Mouse (Mus musculus): ENCODE results near the gene Syt17.

Syt17 gene

DNA sequence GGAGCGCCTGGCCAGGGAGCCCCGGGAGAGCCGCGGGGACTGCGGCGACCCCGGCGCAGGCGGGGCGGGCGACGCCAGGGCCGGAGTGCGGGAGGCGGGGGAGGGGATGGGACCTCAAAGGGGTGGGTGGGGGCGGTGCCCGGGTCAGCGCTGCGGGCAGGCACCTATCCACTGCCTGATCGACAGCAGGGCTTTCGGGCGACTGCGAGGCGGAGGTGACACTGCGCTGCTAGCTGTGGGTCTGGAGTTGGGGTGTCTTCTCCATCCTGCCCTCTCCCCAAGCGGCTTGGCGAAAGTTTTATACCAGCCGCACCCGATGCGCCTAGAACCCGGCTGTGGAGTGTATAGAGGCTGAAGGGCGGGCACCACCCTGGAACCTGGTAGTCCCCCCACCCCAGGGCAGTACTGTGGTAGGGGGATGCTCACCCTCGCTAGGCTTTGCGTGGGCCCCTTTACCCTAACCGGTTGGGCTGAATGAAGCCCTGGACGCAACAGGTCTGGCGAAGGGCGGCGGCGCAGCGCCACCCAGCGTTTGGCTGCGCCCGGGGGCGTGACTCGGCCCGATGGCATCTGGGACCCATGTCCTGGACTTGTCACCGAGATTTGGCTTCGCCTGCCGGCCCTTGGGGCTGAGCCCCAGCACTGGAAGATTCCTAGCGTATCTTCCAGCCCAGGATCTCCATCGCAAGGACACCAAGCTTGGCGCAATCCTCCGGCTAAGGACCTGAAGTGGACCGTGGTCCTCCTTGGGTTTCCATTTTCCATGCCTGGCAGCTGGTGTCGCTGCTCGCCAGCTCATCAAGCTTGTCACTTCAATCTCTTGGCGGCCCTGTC, at the start of gene Syt17:
TSS of gene Syt17 (minus strand) at position 89 of the 834 bp plus-strand sequence.
- DNase-seq (ENCODE audit: low spot score in 2 of 2) = peak; percentile 57 to 66

DNA sequence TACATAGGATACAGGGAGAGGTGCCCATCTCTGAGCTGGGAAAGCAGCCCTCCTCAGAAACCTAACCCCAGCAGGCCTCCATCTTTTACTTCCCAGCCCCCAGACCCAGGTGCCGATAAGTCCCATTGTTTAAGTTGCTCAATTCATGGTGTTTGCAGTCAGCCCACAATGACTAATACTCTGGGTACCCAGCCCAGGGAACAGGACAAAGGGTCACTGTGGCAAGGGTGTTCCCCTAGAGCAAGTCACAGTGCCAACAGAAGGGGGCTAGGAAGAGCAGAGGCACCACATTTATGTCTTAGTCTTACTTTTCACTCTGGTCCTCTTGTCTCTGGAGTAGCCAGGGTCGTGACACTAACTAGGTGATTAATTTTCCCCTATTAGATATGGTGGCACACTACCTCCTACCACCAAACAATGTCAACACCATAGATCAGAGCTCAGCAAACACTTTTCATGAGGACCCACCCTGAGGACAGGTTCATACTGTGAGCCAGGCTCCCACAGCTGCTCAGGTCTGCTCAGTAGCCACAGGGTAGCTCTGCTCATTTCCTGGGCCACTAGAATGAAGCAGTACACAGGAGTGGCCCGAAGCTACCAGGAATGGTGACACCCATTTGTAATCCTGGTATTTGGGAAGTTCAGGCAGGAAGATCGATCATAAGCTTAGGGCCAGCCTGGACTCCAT, 47.0 kb upstream of the Syt17 start:
- DNase-seq (ENCODE audit: low spot score in 2 of 2) = no peak

DNA sequence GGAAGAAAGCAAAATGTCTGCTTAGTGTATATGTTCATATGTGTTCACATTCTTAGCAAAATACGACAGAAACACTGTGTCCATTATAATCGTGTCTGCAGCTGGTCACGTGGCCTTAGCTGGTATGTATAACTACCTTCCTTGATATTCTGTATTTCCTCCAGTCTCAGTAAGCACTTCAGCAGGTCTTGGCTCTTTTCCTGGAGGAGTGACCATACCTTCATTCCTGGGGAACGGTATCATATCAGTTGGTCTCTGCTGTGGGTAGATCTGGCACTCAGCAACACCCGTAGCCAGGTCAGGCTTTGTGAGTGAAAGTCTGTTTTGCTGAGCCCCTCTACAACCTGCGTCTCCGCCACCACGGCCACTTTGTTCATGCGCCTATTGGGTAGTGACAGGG, 45.9 kb upstream of the Syt17 start:
- no peak for DNase-seq (ENCODE audit: low spot score in 2 of 2)

DNA sequence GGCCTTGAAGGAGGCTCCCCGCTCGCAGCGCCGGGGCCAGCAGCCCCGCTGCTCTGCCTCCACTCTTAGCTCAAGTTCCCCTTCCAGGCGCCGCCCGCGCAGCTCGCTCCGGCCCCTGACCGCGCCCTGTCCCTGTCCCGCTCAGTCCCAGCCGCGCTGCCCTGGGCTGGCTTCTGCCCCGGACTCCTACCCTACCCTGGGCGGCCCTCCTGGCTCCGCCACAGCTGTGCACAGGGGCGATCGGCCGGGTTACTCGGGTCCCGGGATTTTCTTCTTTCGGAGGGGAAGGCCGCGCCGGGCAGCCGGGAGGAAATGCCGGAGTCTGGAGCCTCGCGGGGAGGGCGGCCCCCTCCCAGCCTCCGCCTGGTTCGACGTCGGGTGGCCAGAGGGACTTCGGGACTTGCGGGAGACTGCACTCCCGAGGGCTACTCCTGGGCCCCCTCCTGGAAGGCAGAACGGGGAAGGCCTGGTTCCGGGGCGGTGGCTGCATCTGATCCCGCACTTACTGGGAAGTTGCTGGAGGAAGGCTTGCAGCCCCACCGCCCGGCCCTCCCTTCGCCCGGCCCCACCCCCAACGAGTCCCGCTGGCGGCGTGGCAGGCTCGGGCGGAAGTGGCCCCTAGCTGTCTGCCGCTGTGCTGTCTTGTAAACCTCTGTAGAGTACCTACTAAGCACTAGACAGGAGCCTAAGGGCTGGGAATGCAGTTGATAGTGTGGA, 43.6 kb upstream of the Syt17 start, which contains the start of gene Itpripl2:
TSS of gene Itpripl2 (minus strand) at position 545 of the 717 bp plus-strand sequence.
- peak; percentile 44 to 56 for DNase-seq (ENCODE audit: low spot score in 2 of 2)

DNA sequence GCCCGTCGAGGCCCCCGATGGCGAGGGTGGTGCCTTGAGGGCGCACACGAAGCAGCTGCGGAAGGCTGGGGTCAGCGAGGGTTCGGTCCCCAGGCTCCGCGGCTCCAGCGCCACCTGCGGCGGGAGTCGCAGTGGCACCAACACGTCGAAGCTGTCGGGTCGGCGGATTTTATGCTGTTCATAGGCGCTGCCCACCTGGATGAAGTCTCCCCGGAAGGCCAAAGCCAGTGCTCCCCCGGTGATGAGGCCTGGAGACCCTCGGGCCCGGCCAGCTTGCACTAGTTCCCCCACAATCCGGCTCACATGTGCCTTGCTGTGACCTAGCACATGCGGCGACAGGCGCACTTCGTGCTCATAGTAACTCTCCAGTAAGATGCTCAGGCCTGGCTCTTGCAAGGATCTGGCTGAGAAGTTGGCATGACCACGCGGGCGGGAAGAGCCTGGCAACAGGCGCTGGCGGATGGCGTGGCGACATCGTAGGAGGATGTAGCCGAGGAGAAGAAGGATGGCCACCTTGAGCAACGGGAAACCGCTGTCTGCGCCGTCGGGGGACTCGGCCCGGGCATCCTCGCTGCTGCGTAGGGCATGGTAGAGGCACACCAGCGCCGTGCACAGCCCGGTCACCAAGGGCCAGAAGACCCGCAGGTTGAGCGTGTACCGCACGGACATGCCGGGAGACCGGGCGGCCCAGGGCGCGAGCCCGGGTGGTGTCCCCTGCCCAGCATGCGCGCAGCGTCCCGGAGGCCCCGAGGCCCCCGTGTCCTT, 42.8 kb upstream of the Syt17 start:
- DNase-seq (ENCODE audit: low spot score in 2 of 2) = peak; percentile 37 to 39

DNA sequence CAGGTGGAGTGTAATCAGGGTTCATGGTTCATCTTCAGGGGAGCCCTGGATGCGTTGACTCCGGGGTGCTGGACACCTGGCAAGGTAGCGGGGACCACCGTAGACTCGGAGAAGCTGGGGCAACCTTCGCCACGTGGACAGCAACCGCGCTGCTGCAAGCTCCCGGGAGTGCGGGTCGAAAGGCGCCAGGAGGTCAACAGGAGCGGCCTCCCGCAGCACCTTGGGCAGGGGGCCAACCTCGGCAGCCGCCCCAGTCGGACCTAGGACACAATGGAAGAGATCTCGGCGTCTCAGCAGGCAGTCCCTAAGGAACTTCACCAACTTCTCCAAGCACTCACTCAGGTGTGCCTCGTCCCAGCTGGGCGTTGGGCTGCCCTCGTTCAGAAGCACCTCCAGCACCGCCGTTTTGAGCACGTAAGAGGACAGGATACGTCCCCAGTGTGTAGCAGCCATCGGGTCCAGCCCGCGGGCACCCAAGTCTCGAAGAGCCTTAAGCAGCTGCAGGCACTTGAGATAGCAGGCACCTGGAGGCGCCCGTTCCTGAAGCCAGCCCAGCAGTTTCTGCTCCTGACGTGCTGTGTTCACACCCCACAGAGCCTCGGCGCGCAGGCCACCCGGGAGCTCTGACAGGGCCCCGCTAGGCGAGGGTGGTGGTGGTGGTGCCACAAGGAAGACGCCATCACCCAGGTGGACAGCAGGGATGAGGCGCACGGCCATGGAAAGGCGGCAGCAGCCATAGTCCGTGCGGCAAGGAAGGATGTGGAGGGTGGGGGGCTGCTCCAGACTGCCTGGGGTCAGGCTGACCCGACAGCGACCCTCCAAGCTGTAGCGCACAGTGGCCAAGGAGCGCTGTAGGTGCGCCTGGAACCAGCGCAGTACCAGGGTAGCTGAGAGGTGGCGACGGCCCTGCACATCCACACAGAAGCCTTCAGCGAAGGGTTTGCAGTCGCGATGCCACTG, 42.0 kb upstream of the Syt17 start:
- DNase-seq (ENCODE audit: low spot score in 2 of 2) = no peak

DNA sequence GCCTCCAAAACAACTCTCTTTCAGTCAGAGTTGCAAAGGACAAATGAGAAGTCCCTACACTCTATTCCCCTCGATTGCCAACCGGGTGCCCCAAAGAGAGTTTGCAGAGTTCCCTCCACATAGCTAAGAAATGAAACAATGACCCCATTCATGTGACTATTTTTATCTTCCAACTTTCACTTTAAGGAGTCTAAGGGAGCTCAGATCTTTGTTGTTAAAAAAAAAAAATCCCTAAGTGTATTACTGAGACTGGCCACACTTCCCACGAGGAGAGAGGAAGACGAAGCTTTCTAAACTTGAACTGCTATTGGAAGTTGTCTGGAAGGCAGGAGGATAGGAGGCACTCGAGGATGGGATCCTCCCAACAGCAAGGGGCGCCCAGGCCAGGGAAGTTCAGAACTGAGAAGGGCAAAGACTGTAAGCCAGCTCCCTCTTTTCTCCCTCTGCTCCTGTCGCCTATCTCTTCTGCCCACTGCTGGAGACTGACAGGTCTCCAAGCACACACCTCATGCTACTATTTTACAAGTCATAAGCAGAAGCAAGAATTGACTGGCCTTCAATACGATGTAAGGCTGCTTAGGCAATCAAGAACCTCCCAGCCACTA, 40.1 kb upstream of the Syt17 start:
- DNase-seq (ENCODE audit: low spot score in 2 of 2) = no peak

DNA sequence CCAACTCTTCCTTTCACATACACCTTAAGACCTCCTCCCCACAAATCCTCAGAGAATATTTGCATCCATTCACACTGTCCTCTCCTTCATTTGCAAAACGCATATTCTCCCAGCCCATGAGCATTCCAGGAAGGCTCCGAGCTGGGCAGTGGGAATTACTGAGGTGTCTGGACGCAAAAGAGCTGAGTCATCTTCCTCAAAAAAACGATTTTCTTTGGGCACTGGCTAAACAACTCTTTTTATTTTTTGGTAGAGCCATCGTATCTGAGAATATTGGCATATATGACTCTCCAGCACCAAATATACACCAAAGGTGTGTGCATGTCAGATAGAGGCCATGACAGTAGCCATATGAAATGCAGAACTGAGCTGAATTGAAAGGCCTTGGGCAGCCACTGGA, 38.9 kb upstream of the Syt17 start:
- DNase-seq (ENCODE audit: low spot score in 2 of 2) = no peak

DNA sequence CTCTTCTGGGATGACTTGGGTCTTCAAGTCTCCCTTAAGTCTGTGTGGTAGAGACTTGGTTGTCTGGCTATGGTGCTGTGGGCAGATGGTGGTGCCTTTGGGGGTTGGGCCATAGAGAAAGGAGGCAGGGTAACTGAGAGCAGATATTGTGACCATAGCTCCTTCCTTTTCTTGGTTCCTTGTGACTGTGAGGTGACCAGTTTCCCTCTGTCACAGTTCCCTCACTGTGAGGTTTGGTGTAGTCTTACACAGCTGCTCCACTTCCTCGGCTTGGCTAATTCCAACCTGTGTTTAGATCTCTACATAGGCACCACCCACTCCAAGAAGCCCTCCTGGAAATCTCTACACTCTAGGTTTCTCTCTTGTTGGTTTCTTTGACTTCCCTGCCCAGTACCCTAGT, 36.0 kb upstream of the Syt17 start:
- DNase-seq (ENCODE audit: low spot score in 2 of 2) = no peak

DNA sequence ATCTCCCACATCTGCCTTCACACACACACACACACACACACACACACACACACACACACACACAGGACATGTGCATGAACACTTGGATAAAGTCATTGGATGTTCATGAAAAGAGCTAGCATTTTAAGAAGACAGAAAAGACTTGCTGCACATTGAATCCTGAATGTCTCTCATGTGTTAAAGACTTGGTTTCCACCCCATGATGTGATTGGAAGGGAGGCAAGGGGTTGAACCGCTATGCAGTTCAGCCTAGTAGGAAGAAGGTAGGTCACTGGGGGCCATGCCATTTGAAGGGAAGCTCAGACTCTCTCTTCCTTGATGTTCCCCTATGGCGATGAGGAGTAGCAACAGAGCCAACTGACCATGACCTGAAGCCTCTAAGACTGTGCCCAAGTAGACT, 34.0 kb upstream of the Syt17 start:
- DNase-seq (ENCODE audit: low spot score in 2 of 2) = no peak

DNA sequence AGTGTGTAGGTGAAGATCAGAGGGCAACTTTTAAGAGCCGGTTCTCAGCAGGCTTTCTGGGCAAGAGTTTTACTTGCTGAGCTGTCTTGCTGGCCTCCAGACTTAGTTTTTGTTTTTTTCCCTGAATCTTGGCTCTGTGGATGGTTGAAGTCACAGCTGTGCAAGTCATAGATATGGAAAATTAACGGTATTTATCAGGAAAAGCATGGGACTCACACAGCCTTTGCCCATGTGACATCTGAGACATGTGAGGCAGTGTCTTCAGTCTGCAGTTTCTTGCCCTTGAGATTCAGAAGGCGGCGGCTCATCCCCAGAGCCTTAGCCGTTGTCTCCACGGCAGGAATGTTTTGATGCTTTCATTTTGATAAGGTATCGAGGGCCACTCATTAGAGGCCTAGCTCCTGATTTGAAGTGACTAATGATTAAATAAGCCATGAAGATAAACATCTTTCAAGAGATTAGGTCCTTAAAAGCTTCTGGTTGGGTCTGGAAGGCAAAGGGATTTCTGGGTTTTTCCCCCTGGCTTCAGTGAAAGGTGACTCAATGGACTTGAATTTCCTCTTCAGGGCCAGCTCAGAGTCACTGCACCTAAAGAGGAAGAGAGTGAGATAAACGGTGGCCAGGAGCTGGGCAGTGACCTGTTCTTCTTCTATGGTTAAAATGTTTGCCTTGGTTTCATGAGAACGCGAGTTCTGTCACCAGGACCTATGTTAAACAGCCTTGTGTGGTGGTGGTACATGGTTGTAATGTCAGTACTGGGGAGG, 33.2 kb upstream of the Syt17 start:
- DNase-seq (ENCODE audit: low spot score in 2 of 2) = no peak

DNA sequence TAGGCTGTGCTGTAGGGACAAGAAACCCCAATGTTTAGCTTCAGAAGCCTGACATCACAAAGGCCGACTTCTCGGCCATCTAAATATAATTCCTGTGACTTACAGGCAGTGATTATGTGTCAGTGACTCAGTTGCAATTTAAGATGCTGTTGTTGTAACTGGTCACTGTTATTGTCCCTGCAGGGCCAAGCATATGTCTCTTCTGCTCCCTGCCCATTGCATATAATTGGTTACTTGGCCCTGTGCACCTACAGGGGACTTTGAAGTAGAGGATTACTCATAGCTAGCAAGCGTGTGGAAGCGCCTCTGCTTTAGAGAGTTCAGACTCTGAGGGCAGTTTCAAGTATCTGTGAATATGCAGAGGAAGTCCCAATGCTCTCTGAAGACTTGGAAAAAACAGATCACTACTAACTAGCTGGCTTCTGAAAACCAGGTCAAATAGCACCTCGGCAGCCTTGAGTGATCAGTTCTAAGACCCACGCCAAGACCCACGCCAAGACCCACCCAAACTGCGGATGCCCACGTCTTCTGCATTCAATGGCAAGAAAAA, 32.2 kb upstream of the Syt17 start:
- no peak for DNase-seq (ENCODE audit: low spot score in 2 of 2)

DNA sequence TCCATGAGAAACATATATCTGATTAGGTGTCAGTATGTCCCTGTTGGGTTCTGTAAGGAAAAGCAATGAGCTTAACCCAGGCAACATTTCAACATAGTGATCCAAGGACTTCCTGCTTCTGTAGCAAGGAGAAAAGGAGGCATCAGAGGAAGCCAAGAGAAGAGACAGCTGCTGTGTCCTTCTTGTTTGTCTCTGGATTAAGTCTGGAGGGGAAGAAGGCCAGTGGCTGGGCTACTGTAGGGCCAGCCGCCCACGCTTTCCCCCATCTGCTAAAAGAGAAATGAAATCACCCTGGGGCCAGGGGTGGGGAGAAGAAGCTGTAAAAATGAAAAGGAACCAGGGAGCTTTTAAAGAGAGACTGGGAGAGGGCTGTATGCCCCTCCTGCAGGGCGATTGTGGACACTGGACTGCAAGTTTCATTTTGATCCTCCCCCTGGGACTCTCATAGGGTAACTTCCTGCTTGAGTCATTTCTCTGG, 30.9 kb upstream of the Syt17 start:
- no peak for DNase-seq (ENCODE audit: low spot score in 2 of 2)

DNA sequence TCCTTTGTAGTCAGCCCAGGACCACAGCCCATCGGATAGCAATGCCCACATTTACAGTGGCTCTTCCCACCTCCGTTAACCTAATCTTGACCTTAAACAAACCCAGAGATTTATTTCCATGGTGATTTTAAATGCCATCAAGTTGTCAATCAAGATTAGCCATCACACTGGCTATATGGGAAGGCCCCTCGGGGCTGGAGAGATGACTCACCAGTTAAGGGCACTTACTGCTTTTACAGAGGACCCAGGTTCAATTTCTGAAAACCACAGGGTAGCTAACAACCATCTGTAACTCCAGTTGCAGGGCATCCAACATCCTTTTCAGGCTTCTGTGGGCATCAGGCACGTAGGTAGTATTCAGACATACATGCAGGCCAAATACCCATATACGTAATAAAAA, 28.4 kb upstream of the Syt17 start:
- DNase-seq (ENCODE audit: low spot score in 2 of 2) = no peak

DNA sequence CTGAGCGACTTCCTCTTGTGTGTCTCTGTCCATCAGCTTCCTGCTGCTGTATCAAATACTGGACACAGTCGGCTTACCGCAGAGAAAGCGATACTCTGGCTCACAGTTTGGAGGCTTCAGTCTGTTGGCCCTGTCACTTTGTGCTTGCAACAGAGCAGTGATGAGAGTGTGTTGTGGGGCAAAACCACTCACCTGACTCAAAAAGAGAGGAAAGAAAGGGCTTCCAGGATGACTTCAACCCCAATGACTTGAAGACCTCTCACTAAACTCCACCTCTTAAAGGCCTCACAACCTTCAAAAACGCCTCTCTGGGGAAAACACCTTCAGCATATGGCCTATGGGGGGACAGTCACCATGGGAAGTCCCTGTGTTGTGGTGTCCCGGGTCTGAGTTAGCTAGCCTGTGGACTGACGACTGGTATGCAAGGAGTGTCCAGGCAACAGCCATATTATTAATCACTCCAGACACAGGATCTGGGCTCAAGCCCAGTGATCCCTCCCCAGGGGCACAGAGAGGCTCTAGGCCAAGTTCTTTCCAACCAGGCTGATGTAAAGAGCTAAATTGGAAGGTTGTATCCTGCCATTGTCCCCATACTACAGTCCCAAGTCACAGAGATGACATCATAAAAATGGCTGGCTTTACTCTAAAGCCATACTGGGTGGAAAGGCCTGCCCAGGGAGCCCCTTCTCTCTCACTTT, 27.1 kb upstream of the Syt17 start:
- DNase-seq (ENCODE audit: low spot score in 2 of 2) = no peak

DNA sequence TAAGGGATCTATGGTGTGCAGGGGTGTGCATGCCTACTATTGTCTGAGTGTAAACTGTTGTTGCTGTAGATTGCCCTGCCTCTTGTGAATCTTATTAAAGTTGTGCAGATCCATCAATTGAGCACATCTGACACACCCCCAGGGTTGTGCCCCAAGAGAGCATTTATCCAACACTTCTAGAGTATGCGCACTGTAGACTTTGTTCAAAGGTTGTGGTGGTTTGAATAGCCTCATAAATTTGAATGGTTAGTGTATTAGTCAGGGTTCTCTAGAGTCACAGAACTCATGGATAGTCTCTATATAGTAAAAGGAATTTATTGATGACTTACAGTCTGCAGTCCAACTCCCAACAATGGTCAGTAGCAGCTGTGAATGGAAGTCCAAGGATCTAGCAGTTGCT, 24.9 kb upstream of the Syt17 start:
- no peak for DNase-seq (ENCODE audit: low spot score in 2 of 2)

DNA sequence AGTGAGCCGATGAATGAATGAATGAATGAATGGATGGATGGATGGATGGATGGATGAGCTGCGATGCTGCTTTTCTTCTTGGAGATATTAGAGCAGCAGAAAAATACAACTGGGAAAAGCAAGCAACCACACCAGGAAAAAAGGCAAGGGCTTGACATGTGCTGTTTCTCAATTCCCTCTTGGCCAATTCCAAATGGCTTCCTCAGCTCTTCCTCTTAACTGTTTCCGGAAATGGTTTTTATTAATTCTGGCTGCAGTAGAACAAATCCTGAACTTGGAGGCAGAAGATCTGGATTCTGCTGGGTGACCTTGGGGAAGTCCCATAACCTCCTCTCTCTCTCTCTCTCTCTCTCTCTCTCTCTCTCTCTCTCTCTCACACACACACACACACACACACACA, 20.0 kb upstream of the Syt17 start:
- DNase-seq (ENCODE audit: low spot score in 2 of 2) = no peak

DNA sequence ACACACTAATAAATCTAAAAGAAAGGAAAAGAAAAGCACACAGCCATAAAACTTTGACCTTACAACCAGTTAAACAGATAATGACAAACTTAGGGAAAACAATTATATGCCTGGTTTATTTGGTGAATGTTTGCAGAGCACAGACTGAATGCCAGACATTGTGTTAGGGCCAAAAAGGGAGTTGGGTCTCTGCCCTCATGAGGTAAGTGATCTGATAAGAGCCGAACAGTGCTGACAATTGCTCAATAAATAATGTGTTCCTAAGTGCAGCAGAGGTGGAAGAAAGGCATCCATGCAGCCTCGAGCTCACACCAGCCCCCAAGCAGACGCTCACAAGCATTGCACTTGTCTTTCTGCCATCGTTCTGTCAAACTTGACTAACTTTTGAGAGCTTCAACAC, 16.4 kb upstream of the Syt17 start:
- no peak for DNase-seq (ENCODE audit: low spot score in 2 of 2)

Data from right cerebral cortex, postnatal 10 days (tissue).